Mouse (Mus musculus) testis, postnatal 14 days (tissue): ENCODE data around the gene Zbtb18.

ENCODE experiments used
- DNase-seq: peaks from one replicate; pipeline ENCODE4 v3.0.0; 2021; ENCODE audit warnings: low spot score

Zbtb18 gene

GRCm38 (mm10) chr1:177442196-177442808, at the start of gene Zbtb18:
Gene Zbtb18, plus strand, starts transcription at chr1:177442351.
- DNase-seq = no peak

DNA sequence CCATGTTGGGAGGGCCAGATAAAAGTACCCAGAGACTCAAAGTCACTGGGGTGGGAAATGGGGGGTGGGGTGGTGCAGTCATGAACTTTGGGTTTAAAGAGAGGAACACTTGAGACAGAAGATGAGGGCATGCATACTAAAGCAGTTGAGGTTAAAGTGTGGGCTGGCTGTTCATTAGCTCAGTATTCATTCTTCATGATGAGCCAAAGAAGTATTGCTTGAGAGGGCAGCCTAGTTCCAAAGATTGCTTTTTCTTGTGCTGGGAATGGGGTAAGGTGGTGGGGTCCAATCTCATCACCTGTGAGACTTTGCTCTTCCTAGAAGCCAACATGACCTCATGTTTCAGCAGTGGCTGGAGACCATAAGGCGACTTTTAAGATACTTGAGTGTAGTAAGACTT, 44.7 kb upstream of the Zbtb18 start:
- no peak for DNase-seq

DNA sequence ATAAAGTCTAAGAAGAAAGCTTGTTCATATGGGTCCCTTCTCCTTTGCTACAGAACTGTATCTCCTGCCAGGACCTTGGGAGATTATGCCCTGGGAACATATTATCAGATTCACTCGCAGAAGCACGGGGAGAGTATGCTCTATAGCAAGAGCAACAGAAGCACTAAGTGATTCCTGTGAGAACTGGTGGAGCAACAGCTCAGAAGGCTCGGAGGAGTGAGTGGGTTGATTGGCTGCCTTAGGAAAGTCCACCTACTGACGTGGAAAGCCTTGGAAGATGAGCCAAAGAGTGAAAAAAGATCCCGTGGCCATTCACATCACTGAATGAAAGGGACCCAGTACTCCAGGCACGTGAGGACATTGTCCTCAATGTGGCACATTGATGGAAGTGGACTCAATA, 37.0 kb upstream of the Zbtb18 start:
- no peak for DNase-seq

DNA sequence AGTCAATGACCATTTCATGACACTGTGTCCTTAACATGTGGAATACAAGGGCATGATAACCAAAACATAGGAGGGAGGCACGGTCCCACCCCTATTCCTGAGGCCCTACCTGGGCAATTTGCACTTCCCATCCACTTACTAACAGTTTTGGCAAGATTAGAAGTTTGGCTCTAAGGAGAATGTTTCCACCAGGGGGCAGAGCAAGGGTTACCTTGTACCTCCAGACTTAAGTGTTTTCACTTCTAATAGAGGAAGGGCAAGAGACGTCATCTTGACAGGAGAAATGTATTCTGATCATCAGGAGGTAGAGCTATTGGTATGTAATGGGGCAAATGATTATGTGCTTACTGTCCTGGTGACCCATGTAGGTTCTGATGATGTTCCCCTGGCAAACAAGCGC, 33.5 kb upstream of the Zbtb18 start:
- no peak for DNase-seq

DNA sequence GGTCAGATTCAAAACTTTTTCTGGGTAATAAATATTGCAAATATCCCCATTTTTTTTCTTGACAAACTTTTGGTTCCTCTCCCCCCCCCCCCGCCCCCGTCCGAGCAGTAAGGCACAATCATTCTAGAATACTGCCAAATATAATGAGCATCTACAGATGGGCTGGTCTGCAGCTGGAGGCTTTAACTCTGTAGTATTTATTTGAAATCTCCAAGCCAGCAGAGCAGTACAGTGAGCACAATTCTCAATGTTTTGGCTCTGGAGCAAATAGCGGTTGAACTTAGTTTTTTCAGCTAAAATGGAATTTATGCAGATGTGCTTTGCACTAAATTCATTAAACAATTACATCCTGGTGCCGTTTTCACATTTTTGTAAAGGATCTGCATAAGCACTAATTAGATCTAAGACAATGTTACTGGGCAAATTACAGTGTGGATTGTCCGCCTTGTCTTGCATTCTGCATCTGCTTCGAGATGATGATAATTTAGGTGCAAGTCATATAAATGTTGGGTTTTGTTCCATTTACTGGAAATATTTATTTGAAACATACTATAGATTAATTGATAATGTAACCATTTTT, 31.3 kb upstream of the Zbtb18 start:
- DNase-seq = no peak

DNA sequence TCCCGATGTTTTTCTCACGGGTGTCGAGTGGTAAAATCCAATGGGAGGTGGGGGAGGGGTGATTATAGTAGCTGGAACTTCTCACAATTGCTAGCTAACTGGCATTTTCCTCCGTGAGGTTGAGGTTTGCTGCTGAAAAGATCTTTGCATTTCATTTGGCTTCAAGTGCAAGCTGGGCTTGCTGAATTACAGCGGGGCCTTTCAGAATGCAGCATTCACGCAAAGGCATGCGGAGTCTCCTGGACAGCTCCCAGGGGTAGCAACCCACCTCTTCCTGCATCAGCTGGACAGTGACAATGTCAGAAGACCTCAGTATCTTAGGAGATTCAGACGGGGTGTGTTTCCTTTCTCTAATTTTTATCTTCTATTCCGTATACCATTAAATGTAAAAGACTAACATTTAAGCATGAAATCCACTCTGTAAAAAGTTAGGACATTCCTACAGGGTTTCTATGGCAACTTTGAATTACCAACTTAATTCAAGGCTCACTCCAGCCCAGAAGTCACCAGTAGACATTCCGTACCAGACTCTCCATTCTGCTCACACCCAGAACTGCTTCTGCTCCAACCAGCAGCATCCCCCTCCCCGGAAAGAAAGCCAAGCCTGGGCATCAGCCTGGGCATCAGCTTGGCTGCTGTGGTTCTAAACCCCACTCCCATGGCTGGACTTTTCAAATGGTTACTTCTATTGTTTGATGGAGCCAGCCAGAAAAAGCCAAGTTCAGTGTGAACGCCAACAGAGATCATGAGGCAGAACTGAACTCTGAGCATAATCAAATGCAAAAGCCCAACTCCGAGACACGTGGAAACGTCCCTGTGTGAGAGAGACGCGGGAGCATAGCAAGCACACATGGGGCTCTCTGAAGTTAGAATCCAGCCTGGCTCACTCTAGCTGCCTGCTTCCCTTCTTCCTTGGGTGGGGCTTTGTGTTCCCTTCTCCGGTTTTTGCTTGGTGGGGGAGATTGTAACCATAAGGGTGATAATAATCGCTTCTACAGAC, 30.5 kb upstream of the Zbtb18 start:
- DNase-seq = no peak

DNA sequence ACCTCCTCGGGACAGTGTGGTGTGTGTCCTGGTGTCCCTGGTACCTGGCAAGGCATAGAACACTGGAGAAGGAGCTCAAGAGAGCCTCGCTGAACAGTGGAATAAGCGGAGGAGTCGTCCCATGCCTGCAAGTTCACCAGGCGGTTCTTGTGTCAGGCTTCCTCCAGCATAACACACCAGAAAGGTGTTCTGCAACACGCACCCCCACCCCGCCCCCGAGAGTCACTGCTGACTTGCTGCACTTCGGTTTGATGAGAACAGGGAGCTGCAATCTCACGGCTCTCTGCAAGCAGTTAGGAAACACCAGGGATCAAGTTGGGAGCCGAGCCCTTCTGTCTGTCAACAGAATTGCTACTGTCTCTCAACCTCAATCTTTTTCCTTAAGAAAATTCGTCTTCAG, 22.8 kb upstream of the Zbtb18 start:
- no peak for DNase-seq

DNA sequence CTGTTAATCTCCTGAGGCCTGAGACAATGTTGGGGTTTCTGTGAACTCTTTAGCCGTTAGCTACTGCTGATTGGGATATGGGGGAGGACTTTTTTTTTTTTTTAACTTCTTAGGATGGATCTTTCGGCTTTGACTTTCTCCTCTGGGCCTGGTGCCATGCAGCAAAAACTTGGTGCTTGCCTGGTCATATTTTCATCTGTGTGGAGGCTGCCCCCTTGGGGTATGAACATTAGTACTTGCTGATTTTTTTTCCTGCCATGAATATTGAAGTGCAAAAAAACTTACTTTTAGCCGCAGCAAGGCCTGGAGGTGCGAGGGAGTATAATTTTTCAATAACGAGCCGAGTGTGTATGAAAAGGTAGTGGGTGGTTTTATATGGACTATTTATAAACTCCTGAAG, 22.0 kb upstream of the Zbtb18 start:
- no peak for DNase-seq

GRCm38 (mm10) chr1:177427862-177428261, 14.3 kb upstream of the Zbtb18 start:
- no peak for DNase-seq

GRCm38 (mm10) chr1:177428338-177428737, 13.8 kb upstream of the Zbtb18 start:
- DNase-seq = peak; percentile 39

GRCm38 (mm10) chr1:177429067-177429466, 13.1 kb upstream of the Zbtb18 start:
- no peak for DNase-seq

DNA sequence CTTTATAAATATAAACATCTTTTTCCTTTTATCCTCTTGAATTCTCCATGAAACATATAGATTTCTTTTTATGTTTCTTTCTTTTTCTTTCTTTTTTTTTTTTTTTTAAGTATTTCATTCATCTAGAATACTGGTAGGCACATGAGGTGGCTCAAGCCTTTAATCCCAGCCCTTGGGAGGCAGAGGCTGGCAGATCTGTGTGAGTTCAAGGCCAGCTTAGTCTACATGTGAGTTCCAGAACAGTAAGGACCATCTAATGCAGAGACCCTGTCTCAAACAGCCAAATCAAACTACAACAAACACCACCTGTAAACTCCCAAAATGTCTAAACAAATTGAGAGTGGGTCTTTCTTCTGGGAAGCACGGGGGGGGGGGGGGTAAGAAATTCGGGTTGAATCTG, 1.7 kb upstream of the Zbtb18 start:
- DNase-seq = no peak

DNA sequence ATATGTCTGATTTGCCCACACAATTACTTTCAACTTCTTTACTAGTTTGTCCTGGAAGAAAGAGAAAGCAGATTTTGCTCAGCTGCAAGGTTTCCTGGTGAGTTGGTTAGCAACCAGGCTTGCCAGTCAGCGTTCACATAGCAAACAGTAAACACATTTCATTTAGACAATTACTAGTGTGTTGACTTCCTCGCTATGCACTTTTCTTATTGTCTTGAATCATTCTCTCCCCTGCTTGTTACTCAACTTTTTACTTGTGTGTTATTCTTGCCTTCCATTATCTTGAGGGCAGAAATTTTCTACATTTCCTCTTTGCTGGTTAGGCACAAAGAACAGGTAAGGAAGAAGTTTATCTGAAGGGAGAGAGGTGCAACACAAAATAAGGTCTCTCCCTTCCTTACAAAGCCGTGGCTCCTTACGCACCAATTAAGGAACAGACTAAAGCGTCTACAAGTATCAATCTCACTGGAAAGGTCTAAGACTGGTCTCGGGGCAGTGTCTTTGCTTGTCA, 1.1 kb upstream of the Zbtb18 start:
- DNase-seq = no peak

- peak; percentile 99 for DNase-seq
Measured at GRCm38 (mm10) chr1:177441492-177442195, 507 bp upstream of the Zbtb18 start.

DNA sequence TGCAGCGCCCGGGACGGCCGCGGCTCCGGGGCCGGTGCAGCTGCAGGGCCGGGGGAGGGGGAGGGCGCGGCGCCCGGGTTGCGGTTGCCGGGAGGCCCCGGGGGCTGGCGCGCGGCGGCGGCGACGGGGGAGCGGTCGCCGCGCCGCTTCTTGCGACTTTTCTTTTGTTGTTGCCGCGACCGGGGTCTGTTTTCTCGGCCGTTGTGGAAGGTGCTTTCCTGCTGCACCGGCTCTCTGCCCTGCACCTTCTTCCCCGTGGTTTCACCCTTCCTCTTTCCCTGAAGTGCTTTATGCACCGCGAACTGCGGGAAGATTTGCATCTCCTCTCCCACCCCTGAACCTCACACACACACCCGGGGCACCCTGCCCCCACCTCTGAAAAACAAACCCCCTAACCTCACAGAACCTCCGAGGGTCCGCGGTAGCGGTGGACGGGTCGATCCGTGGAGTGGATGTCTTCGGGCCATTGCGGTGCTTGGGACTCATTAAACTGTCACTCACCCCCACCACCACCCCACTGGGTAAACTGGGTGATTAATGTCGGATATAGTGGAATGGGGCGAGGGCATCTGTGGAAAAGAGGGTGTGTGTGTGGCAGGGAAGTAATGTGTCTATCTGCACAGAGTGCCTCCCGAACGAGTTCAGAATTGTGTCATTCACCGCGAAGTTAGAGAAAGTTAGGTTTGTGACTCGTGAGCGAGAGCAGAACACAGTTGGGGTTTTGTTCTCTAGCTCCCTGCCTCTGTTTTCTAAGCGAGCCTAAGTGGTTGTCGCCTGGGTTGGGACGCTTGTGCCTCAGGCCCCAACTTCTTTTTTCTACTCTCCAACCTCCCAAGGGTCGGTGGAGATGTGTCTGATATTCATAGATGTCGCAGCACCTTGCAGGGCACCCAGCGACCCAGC, 921 bp downstream of the Zbtb18 start:
- peak; percentile 49 for DNase-seq

DNA sequence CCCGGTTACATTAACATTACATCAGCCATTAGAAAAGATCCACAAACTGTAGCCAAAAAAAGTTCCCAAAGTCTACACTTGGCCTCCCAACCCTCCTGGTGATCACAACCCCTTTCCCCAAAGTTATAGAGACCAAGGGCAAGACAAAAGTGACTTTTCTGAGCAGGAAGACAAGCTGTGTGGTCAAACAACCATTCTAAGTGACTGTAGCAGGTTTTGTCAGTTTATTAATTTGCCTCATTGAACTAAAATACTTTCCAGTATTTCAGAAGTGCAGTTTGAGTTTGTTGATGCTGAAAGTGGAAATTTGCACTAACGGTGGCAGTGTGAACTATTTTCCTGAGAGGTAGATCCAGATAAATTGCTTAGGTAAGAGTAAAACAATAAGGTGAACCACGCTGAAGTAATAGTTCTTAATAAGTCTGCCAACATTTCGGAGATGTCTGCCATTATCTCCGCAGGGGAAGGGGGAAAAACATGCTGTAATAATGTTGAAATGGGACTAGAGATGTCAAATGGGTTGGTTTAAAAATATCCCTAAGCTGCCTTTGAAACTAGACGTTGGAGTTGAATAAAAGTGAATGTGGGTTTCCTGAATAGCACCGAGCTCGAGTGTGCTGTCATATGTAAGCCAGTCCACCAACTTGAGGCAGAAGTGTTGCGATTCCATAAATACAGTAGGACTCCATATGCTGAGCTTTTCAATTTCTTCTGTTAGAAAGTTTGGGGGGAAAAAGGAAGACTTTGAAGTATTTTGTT, 1.8 kb downstream of the Zbtb18 start:
- DNase-seq = no peak

DNA sequence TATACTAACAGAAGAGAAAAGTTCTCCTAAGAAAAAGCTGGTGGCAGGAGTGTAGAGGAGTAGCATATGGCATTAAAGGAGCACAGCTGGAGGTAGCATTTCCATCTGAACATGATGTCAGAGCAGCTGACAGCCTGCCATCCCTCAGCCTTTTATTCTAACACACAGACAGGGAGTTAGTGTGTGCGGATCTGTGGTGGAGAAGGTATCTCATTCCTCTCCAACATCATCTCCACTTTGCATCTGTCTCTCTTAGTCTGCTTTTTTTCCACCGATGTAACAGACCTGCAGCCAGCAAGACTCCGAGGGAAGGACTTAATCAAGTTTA, 2.3 kb downstream of the Zbtb18 start:
- DNase-seq = no peak

DNA sequence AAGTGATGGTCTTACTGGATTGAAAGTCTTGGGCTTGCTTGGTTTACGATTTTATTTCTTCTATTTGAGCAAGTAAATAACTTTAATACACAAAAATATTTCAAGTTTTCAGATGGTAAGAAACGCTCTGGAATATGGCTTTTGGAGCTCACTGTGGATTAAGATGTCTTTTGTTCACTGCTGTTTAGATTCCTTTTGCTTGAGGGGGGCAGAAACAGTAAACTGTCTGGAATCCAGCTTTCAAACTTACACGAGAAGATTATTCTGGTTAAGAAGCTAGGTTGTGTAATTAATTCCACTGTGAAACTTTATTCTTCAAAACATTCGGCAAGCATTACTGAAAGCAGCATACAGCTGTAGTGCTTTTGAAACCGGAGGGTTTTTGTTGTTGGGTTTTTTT, 2.8 kb downstream of the Zbtb18 start:
- no peak for DNase-seq

- DNase-seq = no peak
Measured at GRCm38 (mm10) chr1:177445461-177446130, 3.4 kb downstream of the Zbtb18 start.

- peak; percentile 70 for DNase-seq
Measured at GRCm38 (mm10) chr1:177447086-177447485, 4.9 kb downstream of the Zbtb18 start.
